Mouse (Mus musculus) induced T-regulatory cell, adult 2 months (primary cell): ENCODE results near the gene Efcab3.
A peak's percentile ranks its signal among the peaks of the same experiment; 100 is the strongest.

Source experiments
- DNase-seq: peaks from one replicate; pipeline ENCODE4 v3.0.0-alpha.2; 2012; ENCODE audit warnings: low read depth

Gene Efcab3

GRCm38 (mm10) chr11:105149353-105149752 lies 86.0 kb downstream of the Efcab3 start:
- no peak for DNase-seq

GRCm38 (mm10) chr11:105149766-105150165 lies 86.4 kb downstream of the Efcab3 start:
- DNase-seq = peak; percentile 52

GRCm38 (mm10) chr11:105150691-105151090 lies 87.3 kb downstream of the Efcab3 start:
- DNase-seq = peak; percentile 21

DNA sequence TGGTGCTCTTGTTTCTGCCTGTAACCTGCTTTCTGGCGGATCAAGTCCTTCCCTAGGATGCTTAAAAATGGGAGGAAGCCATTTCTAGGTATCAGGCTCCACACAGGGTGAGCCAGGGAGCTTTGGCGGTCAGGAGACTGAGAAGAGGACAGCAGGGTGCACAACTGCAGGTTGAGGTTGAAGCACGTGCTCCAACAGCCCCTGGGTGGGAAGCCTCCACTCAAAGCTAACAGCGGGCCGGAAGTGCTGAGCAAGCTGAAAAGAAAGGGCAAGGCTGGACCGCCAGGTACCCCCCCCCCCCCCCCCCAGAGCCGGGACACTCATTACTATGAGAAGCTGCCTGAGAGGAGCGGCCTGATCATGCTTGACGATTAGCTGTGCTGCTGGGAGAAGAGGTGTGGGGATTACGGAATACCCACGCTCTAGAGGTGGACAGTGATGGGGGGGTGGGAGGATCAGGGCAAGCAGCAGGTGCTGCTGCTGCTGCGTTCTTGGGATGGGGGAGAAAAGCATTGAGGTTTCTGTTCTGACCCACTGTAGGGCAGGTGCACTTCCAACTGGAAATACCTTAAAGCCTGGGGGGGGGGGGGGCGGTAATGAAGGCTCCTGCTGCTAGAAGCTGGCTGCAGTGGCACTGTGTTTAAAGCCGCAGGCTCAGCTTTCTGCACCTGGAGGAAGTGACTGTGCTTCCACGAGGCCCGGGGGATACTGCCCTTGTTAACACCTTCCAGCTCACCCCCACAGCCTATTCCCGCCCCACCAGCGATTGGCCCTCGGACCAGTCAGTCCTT lies 88.0 kb downstream of the Efcab3 start:
- DNase-seq = peak; percentile 47

DNA sequence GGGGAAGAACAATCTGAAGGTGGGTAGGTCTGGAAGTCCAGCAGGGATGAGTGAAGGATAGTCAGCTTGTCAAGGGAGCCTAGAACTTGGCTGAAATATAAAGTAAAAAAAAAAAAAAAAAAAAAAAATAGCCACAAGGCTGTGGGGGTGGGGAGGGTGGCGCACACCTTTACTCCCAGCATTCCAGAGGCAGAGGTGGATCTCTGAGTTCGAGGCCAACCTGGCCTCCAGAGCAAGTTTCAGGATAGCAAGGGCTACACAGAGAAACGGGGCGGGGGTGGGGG lies 88.6 kb downstream of the Efcab3 start:
- no peak for DNase-seq

DNA sequence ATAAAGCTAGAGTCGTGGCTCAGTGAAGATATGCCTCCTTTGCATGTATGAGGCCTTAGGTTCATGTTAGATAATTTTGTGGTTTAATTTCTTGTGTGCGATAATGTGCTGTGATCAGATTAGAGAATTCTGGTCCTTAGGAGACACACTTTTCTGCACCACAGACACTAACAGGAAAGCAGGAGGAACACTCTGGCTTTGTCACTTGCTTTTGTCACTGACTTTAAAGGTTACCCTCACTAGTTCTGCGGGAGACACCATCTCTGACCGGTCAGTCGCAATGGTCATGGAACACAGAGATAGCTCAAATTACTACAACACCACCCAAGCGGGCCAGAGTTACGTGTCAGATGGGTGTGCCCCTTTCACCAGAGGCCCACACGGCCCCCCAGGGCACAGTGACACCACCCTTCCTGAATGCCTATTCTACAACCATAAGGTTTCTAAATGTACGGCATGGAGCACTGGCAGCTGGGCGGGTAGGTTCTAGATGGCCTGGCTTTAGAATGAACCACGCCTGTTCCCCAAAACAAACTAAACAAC lies 89.0 kb downstream of the Efcab3 start:
- DNase-seq = no peak

DNA sequence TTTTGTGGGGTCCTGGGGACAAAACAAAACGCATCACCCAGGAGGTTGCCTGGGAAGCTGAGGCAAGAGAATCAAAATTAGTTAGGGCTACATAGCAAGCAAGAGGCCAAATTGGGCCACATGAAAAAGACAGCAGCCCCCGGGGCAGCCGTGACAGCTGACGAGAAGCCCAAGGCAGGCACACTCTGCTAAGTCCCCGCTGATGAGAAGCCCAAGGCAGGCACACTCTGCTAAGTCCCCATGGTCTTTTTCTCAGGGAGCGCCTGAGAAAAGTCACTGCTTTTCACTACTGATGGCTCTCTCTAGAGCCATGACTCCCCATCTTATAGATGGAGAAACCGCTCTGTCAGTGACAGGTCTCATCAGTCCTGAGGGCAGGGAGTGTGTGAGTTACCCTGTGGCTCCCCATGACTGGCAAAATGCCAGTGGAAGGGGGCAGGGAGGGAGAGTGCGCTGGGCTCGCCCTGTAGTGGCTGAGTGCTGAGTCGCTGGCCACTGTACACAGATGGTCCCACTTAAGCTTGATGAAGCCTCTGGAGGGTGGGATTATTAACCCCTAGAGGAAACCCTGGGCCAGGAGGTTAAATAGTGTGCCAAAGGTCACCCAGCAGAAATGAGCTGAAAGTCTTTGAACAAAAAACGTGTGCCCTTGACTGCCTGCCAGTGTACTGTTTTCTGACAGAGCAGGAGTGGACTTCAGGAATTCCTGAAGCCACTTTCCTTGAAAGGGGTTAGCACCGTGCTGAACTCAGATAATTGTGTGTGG lies 89.9 kb downstream of the Efcab3 start:
- DNase-seq = no peak

GRCm38 (mm10) chr11:105155915-105156314 lies 92.5 kb downstream of the Efcab3 start:
- DNase-seq = no peak

- peak; percentile 14 for DNase-seq
Observed at GRCm38 (mm10) chr11:105156748-105157267, 93.4 kb downstream of the Efcab3 start.

GRCm38 (mm10) chr11:105158047-105158446 lies 94.7 kb downstream of the Efcab3 start:
- DNase-seq = no peak

DNA sequence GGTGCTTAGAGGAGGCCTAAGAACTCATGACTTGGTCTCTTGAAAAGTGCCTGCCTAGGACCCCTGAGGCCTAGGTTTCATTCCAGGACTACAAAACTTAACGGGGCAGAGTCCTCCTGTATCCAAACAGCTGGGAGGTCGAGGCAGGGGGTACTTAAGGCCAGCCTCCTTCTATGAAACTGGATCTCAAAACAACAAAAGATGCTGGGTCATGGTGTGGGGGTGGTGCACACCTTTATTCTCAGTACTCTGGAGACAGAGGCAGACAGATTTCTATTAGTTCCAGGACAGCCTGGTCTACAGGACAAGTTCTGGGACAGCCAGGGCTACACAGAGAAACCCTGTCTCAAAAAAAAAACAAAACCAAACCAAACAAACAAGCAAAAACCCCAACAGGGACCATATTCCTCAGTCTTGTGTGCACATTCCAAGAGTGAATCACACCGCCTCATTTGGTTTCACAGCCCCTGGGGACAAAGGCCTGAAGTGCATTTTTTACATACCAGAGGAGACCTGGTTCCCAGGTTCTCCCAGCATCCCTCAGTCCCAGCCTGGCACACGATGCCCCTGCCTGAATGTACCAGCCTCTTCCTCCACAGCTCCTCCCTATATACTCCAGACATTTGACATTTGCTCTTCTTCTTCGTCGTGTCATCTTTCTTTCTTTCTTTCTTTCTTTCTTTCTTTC lies 96.4 kb downstream of the Efcab3 start:
- no peak for DNase-seq

GRCm38 (mm10) chr11:105161411-105161810 lies 98.0 kb downstream of the Efcab3 start:
- DNase-seq = no peak

DNA sequence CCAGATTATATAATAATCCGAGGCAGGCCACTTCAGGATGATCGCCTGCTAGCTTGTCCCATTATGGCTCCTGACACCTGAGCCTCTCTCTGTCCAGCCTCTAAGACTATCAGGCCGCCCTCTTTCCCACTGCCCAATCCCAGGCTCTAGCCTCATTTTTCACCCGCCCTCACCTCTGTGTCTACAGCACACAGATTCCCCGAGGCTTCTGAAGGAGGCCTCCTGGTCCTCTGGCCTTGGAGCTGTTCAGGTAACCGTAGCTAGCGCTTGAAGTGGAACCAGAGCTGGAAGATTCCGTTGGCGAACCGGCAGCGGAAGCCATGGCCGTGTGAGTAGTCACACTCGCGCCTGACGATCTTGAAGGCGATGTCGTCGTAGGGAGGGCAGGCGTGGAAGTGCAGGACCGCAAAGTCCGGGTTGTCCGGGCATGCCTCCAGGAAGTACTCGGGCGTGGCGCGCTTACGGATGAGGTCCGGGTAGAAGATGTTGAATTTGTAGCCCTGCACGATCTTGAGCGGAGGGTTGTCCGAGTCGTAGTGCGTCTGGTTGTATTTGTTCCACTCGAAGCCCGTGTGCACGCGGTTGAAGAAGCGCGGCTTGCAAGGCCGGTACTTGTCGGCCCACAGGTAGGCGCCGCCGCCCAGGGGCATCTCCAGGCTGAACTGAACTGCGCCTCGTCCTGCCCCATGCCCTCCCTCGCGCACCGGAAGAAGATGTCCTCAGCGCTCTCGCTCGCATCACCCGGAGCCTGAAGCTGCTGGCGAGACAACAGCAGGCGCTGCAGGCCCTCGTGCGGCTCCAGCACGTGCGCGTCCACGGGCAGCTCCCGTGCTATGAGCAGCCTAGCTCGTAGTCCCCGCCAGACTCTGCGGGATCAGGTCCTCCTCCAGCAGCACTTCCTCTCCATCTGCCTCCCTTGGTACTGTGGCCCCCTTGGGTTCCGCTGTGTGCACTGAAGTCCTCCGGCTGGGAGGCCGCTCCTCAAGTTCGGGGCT lies 101.4 kb downstream of the Efcab3 start:
- DNase-seq = no peak

- DNase-seq = no peak
Observed at GRCm38 (mm10) chr11:105166780-105167179, 103.4 kb downstream of the Efcab3 start.
